Mouse (Mus musculus) heart, embryonic 14.5 days (tissue): ENCODE data around the gene Kcnip1. TPM values are rescaled to one million over a fixed set of nuclear protein-coding genes. Genes with fewer than 3 reads are reported as not detected.

Experiments used
- ATAC-seq: fragments of 200-750 bp; cut with Nextera tagmentation; 2 replicates; pipeline ENCODE4 v1.8.0; 2017; ENCODE audit warnings: low read depth, moderate TSS enrichment; ENCODE audit not compliant: insufficient number of reproducible peaks, insufficient read depth, low FRiP score
- H3K27ac ChIP-seq, 2 experiments: fragments of 200-500 bp in 1 of 2; fragments of 300-500 bp in 1 of 2; sonication (generic) in 1 of 2; replicated peaks in 1 of 2; 2 replicates each; pipeline ENCODE4 v1.5.1; 2012 to 2014; ENCODE audit warnings: low read depth in 2 of 2, low read length in 2 of 2, control low read depth in 1 of 2, mild to moderate bottlenecking in 1 of 2, mixed read lengths in 1 of 2; ENCODE audit not compliant: control insufficient read depth in 1 of 2, insufficient read depth in 1 of 2
- H3K27me3 ChIP-seq: fragments of 300-500 bp; sonication (generic); 2 replicates; pipeline ENCODE4 v1.6.1; 2014; ENCODE audit warnings: mild to moderate bottlenecking, low read length, control low read depth; ENCODE audit not compliant: control insufficient read depth, insufficient read depth
- H3K36me3 ChIP-seq: fragments of 300-500 bp; sonication (generic); 2 replicates; pipeline ENCODE4 v1.6.1; 2014; ENCODE audit warnings: mild to moderate bottlenecking, control low read depth, low read length, mixed read lengths; ENCODE audit not compliant: control insufficient read depth, insufficient read depth
- H3K4me1 ChIP-seq, 2 experiments: fragments of 200-500 bp in 1 of 2; fragments of 300-500 bp in 1 of 2; sonication (generic) in 1 of 2; 2 replicates each; pipeline ENCODE4 v1.6.1; 2012 to 2014; ENCODE audit warnings: low read length in 2 of 2, control low read depth in 1 of 2, mixed read lengths in 1 of 2; ENCODE audit not compliant: control insufficient read depth in 2 of 2, insufficient read depth in 2 of 2
- H3K4me2 ChIP-seq: fragments of 300-500 bp; sonication (generic); 2 replicates; pipeline ENCODE4 v1.6.1; 2014; ENCODE audit warnings: mild to moderate bottlenecking, low read length
- H3K4me3 ChIP-seq, 2 experiments: fragments of 200-500 bp in 1 of 2; fragments of 300-500 bp in 1 of 2; sonication (generic) in 1 of 2; 2 replicates each; pipeline ENCODE4 v1.5.1; 2012 to 2014; ENCODE audit warnings: low read length in 2 of 2, mild to moderate bottlenecking in 2 of 2, control low read depth in 1 of 2, low read depth in 1 of 2, moderate library complexity in 1 of 2; ENCODE audit not compliant: control insufficient read depth in 1 of 2, insufficient read depth in 1 of 2
- H3K9ac ChIP-seq: fragments of 300-500 bp; sonication (generic); 2 replicates; pipeline ENCODE4 v1.6.1; 2014; ENCODE audit warnings: mild to moderate bottlenecking, low read length
- H3K9me3 ChIP-seq: fragments of 300-500 bp; sonication (generic); 2 replicates; pipeline ENCODE4 v1.6.1; 2016; ENCODE audit warnings: low read length, control low read depth; ENCODE audit not compliant: control insufficient read depth
- WGBS: fragments of 180-500 bp; shearing (Covaris S2); extraction: QIAGEN DNeasy Blood & Tissue Kit; methylation state at CpG from one replicate; pipeline ENCODE4 v1.1.7; 2014; 5-methylcytosine and 5-hydroxymethylcytosine counted together
- polyA plus RNA-seq: library from polyadenylated mRNA; unstranded; fragments of >200 nt; fragmentation: Nextera tagmentation; extraction: Ambion mirVana; gene quantifications from 2 replicates; pipeline ENCODE4 v1.2.1, GENCODE M21; 2014

Gene Kcnip1
- polyA plus RNA-seq, 1 experiment from 2014 or later: 0.11 TPM

GRCm38 (mm10) chr11:33937641-33938040, 55.3 kb downstream of the Kcnip1 start:
- H3K4me3 ChIP-seq: no peak overlapping the region
- no peak overlapping the region for H3K27ac ChIP-seq
- H3K9ac ChIP-seq: no peak overlapping the region
- no peaks in the 10 kb centered on the region for H3K9me3 ChIP-seq
- H3K36me3 ChIP-seq: no peaks in the 10 kb centered on the region
- ATAC-seq: no peak
- WGBS: 81% methylated on average over 8 of the region's 8 CpGs
- no peaks in the 10 kb centered on the region for H3K4me1 ChIP-seq
- no peak overlapping the region for H3K4me2 ChIP-seq
- no peaks in the 10 kb centered on the region for H3K27me3 ChIP-seq

GRCm38 (mm10) chr11:33934286-33934685, 58.7 kb downstream of the Kcnip1 start:
- Histone ChIP-seq H3K27me3 (no peaks in the 10 kb centered on the region), H3K9me3 (no peaks in the 10 kb centered on the region), H3K4me1 (0 out of 4 replicates have a peak, but pooled peaks cover 0 to 2% of the 10 kb centered on the region in 2 experiments), H3K27ac (no peak overlapping the region), H3K4me2 (no peak overlapping the region), H3K9ac (no peak overlapping the region), H3K36me3 (no peaks in the 10 kb centered on the region), H3K4me3 (no peak overlapping the region)
- 53% methylated on average over 9 of the region's 9 CpGs for WGBS
- no peak for ATAC-seq

- H3K27me3 ChIP-seq: peaks cover 6% of the 10 kb centered on the region; the same call in 1 of the 2 replicates
- 61% methylated on average over 18 of the region's 18 CpGs for WGBS
- no peak for ATAC-seq
- H3K36me3 ChIP-seq: no peaks in the 10 kb centered on the region
- no peak overlapping the region for H3K27ac ChIP-seq
- peak overlapping the region; percentile 25; the same call in 1 of the 2 replicates for H3K4me2 ChIP-seq
- no peak overlapping the region for H3K4me3 ChIP-seq
- H3K4me1 ChIP-seq: 0 out of 4 replicates have a peak, but pooled peaks cover 0 to 2% of the 10 kb centered on the region in 2 experiments
- no peaks in the 10 kb centered on the region for H3K9me3 ChIP-seq
- H3K9ac ChIP-seq: no peak overlapping the region
Observed at GRCm38 (mm10) chr11:33932386-33933111, 60.4 kb downstream of the Kcnip1 start.

- ATAC-seq: no peak
- H3K27ac ChIP-seq: no peak overlapping the region
- H3K27me3 ChIP-seq: peaks cover 6% of the 10 kb centered on the region; the same call in 1 of the 2 replicates
- no peaks in the 10 kb centered on the region for H3K9me3 ChIP-seq
- H3K9ac ChIP-seq: no peak overlapping the region
- WGBS: 19% methylated on average over 10 of the region's 10 CpGs
- H3K4me3 ChIP-seq: no peak overlapping the region
- 0 out of 4 replicates have a peak, but pooled peaks cover 0 to 2% of the 10 kb centered on the region in 2 experiments for H3K4me1 ChIP-seq
- H3K4me2 ChIP-seq: peak overlapping the region; percentile 25; the same call in 1 of the 2 replicates
- no peaks in the 10 kb centered on the region for H3K36me3 ChIP-seq
Observed at GRCm38 (mm10) chr11:33931836-33932385, 61.0 kb downstream of the Kcnip1 start.

GRCm38 (mm10) chr11:33929412-33929811, 63.5 kb downstream of the Kcnip1 start:
- WGBS: 74% methylated on average over 11 of the region's 11 CpGs
- no peak for ATAC-seq
- H3K36me3 ChIP-seq: no peaks in the 10 kb centered on the region

GRCm38 (mm10) chr11:33928658-33929057, 64.3 kb downstream of the Kcnip1 start:
- Histone ChIP-seq H3K9ac (no peak overlapping the region), H3K4me3 (no peak overlapping the region), H3K4me2 (no peak overlapping the region), H3K27ac (no peak overlapping the region), H3K4me1 (peaks cover 0 to 3% of the 10 kb centered on the region in 2 experiments; a peak in 1 of 4 replicates), H3K36me3 (no peaks in the 10 kb centered on the region), H3K27me3 (peaks cover 6% of the 10 kb centered on the region; the same call in 1 of the 2 replicates), H3K9me3 (no peaks in the 10 kb centered on the region)
- no peak for ATAC-seq
- WGBS: 36% methylated on average over 7 of the region's 7 CpGs

More at GRCm38 (mm10) chr11:33929412-33929811, 63.5 kb downstream of the Kcnip1 start:
- Histone ChIP-seq H3K9ac (no peak overlapping the region), H3K4me3 (no peak overlapping the region), H3K4me2 (no peak overlapping the region), H3K27me3 (peaks cover 6% of the 10 kb centered on the region; the same call in 1 of the 2 replicates), H3K4me1 (peaks cover 0 to 3% of the 10 kb centered on the region in 2 experiments; a peak in 1 of 4 replicates), H3K9me3 (no peaks in the 10 kb centered on the region), H3K27ac (no peak overlapping the region)

GRCm38 (mm10) chr11:33927836-33928235, 65.1 kb downstream of the Kcnip1 start:
- no peak overlapping the region for H3K4me2 ChIP-seq
- no peak overlapping the region for H3K9ac ChIP-seq
- ATAC-seq: no peak
- H3K4me3 ChIP-seq: no peak overlapping the region
- no peak overlapping the region for H3K27ac ChIP-seq
- WGBS: 64% methylated on average over 4 of the region's 4 CpGs
- no peaks in the 10 kb centered on the region for H3K9me3 ChIP-seq
- H3K36me3 ChIP-seq: no peaks in the 10 kb centered on the region
- H3K27me3 ChIP-seq: peaks cover 6% of the 10 kb centered on the region; the same call in 1 of the 2 replicates
- H3K4me1 ChIP-seq: peaks cover 0 to 3% of the 10 kb centered on the region in 2 experiments; a peak in 1 of 4 replicates
